Mouse (Mus musculus) embryonic facial prominence, embryonic 13.5 days (tissue): Measurements from ENCODE around the gene C1ql3. TPM values are rescaled to one million over a fixed set of nuclear protein-coding genes. Genes with fewer than 3 reads are reported as not detected.

Source experiments
- ATAC-seq: fragments of 200-750 bp; cut with Nextera tagmentation; 2 replicates; pipeline ENCODE4 v1.8.0; 2017; ENCODE audit warnings: low read depth; ENCODE audit not compliant: insufficient number of reproducible peaks, insufficient read depth, low FRiP score, low TSS enrichment
- H3K27ac ChIP-seq: fragments of 300-500 bp; sonication (generic); 2 replicates; pipeline ENCODE4 v1.5.1; 2015; ENCODE audit warnings: moderate library complexity, mild to moderate bottlenecking, inconsistent platforms
- H3K27me3 ChIP-seq: fragments of 300-500 bp; sonication (generic); 2 replicates; pipeline ENCODE4 v1.6.1; 2015; ENCODE audit warnings: mild to moderate bottlenecking, inconsistent platforms
- H3K36me3 ChIP-seq: fragments of 300-500 bp; sonication (generic); 2 replicates; pipeline ENCODE4 v1.6.1; 2015; ENCODE audit warnings: mild to moderate bottlenecking, inconsistent platforms
- H3K4me1 ChIP-seq: fragments of 300-500 bp; sonication (generic); 2 replicates; pipeline ENCODE4 v1.6.1; 2015; ENCODE audit warnings: inconsistent platforms
- H3K4me2 ChIP-seq: fragments of 300-500 bp; sonication (generic); 2 replicates; pipeline ENCODE4 v1.6.1; 2015; ENCODE audit warnings: moderate library complexity, mild to moderate bottlenecking, inconsistent platforms
- H3K4me3 ChIP-seq: fragments of 300-500 bp; sonication (generic); 2 replicates; pipeline ENCODE4 v1.5.1; 2015; ENCODE audit warnings: mild to moderate bottlenecking, inconsistent platforms
- H3K9ac ChIP-seq: fragments of 300-500 bp; sonication (generic); 2 replicates; pipeline ENCODE4 v1.6.1; 2015; ENCODE audit warnings: mild to moderate bottlenecking, inconsistent platforms
- H3K9me3 ChIP-seq: fragments of 300-500 bp; sonication (generic); 2 replicates; pipeline ENCODE4 v1.6.1; 2016; ENCODE audit warnings: inconsistent platforms
- WGBS: fragments of 180-500 bp; shearing (Covaris S2); methylation state at CpG from one replicate; pipeline ENCODE4 v1.1.7; 2015; ENCODE audit warnings: mixed read lengths; 5-methylcytosine and 5-hydroxymethylcytosine counted together
- polyA plus RNA-seq: library from polyadenylated mRNA; unstranded; fragments of >200 nt; fragmentation: Nextera tagmentation; extraction: Ambion mirVana; gene quantifications from 2 replicates; pipeline ENCODE4 v1.2.1, GENCODE M21; 2015

The C1ql3 gene
- 0.49 and 0.73 TPM in 2 replicates for polyA plus RNA-seq

GRCm38 (mm10) chr2:13011472-13011871 is at the start of gene C1ql3:
Gene C1ql3 (minus strand): TSS chr2:13011806.
- Histone ChIP-seq H3K4me1 (peaks cover 21% of the 10 kb centered on the region), H3K4me3 (peak within 1 kb of the TSS; percentile 56), H3K27me3 (peaks cover 63% of the 10 kb centered on the region), H3K9ac (peak within 1 kb of the TSS; percentile 63), H3K36me3 (no peaks in the 10 kb centered on the region), H3K27ac (no peak within 1 kb of the TSS), H3K9me3 (no peaks in the 10 kb centered on the region), H3K4me2 (peak within 1 kb of the TSS; percentile 99)
- no peak for ATAC-seq
- 2% methylated on average over 19 of the region's 19 CpGs for WGBS

- ATAC-seq, result no peak
- Histone ChIP-seq H3K9me3 (no peaks in the 10 kb centered on the region), H3K4me1 (no peaks in the 10 kb centered on the region), H3K36me3 (no peaks in the 10 kb centered on the region), H3K9ac (no peak overlapping the region), H3K27ac (no peak overlapping the region), H3K4me2 (no peak overlapping the region), H3K27me3 (no peaks in the 10 kb centered on the region), H3K4me3 (no peak overlapping the region)
- WGBS, result 89% methylated on average over 5 of the region's 5 CpGs
These were observed 49.0 kb upstream of the C1ql3 start for GRCm38 (mm10) chr2:13060426-13061170.

- 81% methylated on average over 6 of the region's 6 CpGs for WGBS
These were observed 37.0 kb upstream of the C1ql3 start for GRCm38 (mm10) chr2:13048649-13049048.

GRCm38 (mm10) chr2:13044555-13044954 is 32.9 kb upstream of the C1ql3 start:
- ATAC-seq, result no peak
- H3K4me2 ChIP-seq, result no peak overlapping the region
- no peak overlapping the region for H3K9ac ChIP-seq
- WGBS, result 91% methylated on average over 4 of the region's 4 CpGs
- no peaks in the 10 kb centered on the region for H3K36me3 ChIP-seq
- no peaks in the 10 kb centered on the region for H3K27me3 ChIP-seq
- H3K4me3 ChIP-seq, result no peak overlapping the region
- no peaks in the 10 kb centered on the region for H3K9me3 ChIP-seq
- no peaks in the 10 kb centered on the region for H3K4me1 ChIP-seq
- no peak overlapping the region for H3K27ac ChIP-seq

More at GRCm38 (mm10) chr2:13048649-13049048, 37.0 kb upstream of the C1ql3 start:
- Histone ChIP-seq H3K4me3 (no peak overlapping the region), H3K9me3 (no peaks in the 10 kb centered on the region), H3K36me3 (no peaks in the 10 kb centered on the region), H3K4me1 (no peaks in the 10 kb centered on the region), H3K27me3 (no peaks in the 10 kb centered on the region), H3K27ac (no peak overlapping the region), H3K4me2 (no peak overlapping the region), H3K9ac (no peak overlapping the region)
- no peak for ATAC-seq

GRCm38 (mm10) chr2:13039785-13040184 is 28.2 kb upstream of the C1ql3 start:
- WGBS, result 88% methylated on average over 4 of the region's 4 CpGs
- Histone ChIP-seq H3K4me2 (no peak overlapping the region), H3K27me3 (no peaks in the 10 kb centered on the region), H3K4me1 (no peaks in the 10 kb centered on the region), H3K9ac (no peak overlapping the region), H3K27ac (no peak overlapping the region), H3K9me3 (no peaks in the 10 kb centered on the region), H3K4me3 (no peak overlapping the region), H3K36me3 (no peaks in the 10 kb centered on the region)
- ATAC-seq, result no peak

GRCm38 (mm10) chr2:13038772-13039171 is 27.2 kb upstream of the C1ql3 start:
- no peaks in the 10 kb centered on the region for H3K9me3 ChIP-seq
- no peaks in the 10 kb centered on the region for H3K27me3 ChIP-seq
- H3K27ac ChIP-seq, result no peak overlapping the region
- H3K4me3 ChIP-seq, result no peak overlapping the region
- no peaks in the 10 kb centered on the region for H3K4me1 ChIP-seq
- no peak overlapping the region for H3K9ac ChIP-seq
- no peaks in the 10 kb centered on the region for H3K36me3 ChIP-seq
- H3K4me2 ChIP-seq, result no peak overlapping the region
- no peak for ATAC-seq
- 61% methylated on average over 3 of the region's 3 CpGs for WGBS

GRCm38 (mm10) chr2:13018861-13019260 is 7.3 kb upstream of the C1ql3 start:
- H3K4me3 ChIP-seq, result no peak overlapping the region
- no peak overlapping the region for H3K9ac ChIP-seq
- H3K9me3 ChIP-seq, result no peaks in the 10 kb centered on the region
- no peaks in the 10 kb centered on the region for H3K36me3 ChIP-seq
- H3K27ac ChIP-seq, result no peak overlapping the region
- 81% methylated on average over 1 of the region's 1 CpGs for WGBS
- H3K4me1 ChIP-seq, result no peaks in the 10 kb centered on the region
- ATAC-seq, result no peak
- peaks cover 7% of the 10 kb centered on the region for H3K27me3 ChIP-seq
- no peak overlapping the region for H3K4me2 ChIP-seq

- no peak for ATAC-seq
- Histone ChIP-seq H3K9me3 (no peaks in the 10 kb centered on the region), H3K27me3 (peaks cover 12% of the 10 kb centered on the region), H3K4me2 (no peak overlapping the region), H3K4me1 (no peaks in the 10 kb centered on the region), H3K27ac (no peak overlapping the region), H3K4me3 (no peak overlapping the region), H3K36me3 (no peaks in the 10 kb centered on the region), H3K9ac (no peak overlapping the region)
- WGBS, result 48% methylated on average over 5 of the region's 5 CpGs
These were observed 6.8 kb upstream of the C1ql3 start for GRCm38 (mm10) chr2:13018382-13018781.

GRCm38 (mm10) chr2:13011973-13012372 is 367 bp upstream of the C1ql3 start:
- no peaks in the 10 kb centered on the region for H3K9me3 ChIP-seq
- H3K9ac ChIP-seq, result no peak overlapping the region
- no peak overlapping the region for H3K4me3 ChIP-seq
- peaks cover 21% of the 10 kb centered on the region for H3K4me1 ChIP-seq
- H3K4me2 ChIP-seq, result peak overlapping the region; percentile 99
- no peak overlapping the region for H3K27ac ChIP-seq
- no peak for ATAC-seq
- H3K27me3 ChIP-seq, result peaks cover 63% of the 10 kb centered on the region
- H3K36me3 ChIP-seq, result no peaks in the 10 kb centered on the region
- WGBS, result 35% methylated on average over 3 of the region's 3 CpGs

GRCm38 (mm10) chr2:13010460-13011341 is 905 bp downstream of the C1ql3 start:
- peak; percentile 72; the same call in 1 of the 2 replicates for ATAC-seq
- Histone ChIP-seq H3K9me3 (no peaks in the 10 kb centered on the region), H3K4me2 (peak overlapping the region; percentile 99), H3K4me1 (peaks cover 21% of the 10 kb centered on the region), H3K9ac (peak overlapping the region; percentile 63), H3K27me3 (peaks cover 63% of the 10 kb centered on the region), H3K36me3 (no peaks in the 10 kb centered on the region), H3K27ac (no peak overlapping the region), H3K4me3 (peak overlapping the region; percentile 56)
- WGBS, result under 1% methylated on average over 75 of the region's 75 CpGs

GRCm38 (mm10) chr2:13010030-13010459 is 1.6 kb downstream of the C1ql3 start:
- peak overlapping the region; percentile 63 for H3K9ac ChIP-seq
- H3K27ac ChIP-seq, result no peak overlapping the region
- H3K4me1 ChIP-seq, result peaks cover 21% of the 10 kb centered on the region
- peaks cover 60% of the 10 kb centered on the region for H3K27me3 ChIP-seq
- H3K4me3 ChIP-seq, result peak overlapping the region; percentile 56
- peak overlapping the region; percentile 99 for H3K4me2 ChIP-seq
- no peaks in the 10 kb centered on the region for H3K36me3 ChIP-seq
- WGBS, result 1% methylated on average over 31 of the region's 31 CpGs
- no peaks in the 10 kb centered on the region for H3K9me3 ChIP-seq
- 0 out of 2 replicates have a peak, but pooled peaks have one; percentile 23 for ATAC-seq
